Mouse (Mus musculus): ENCODE results near the gene Fam83g.

- TF ChIP-seq ELF1 (IDR thresholded peaks at IDR 0.05; ENCODE audit: low read depth, low read length) (peak; percentile 80), E2F4 (IDR thresholded peaks at IDR 0.05; ENCODE audit: insufficient replicate concordance, low read depth, low read length) (no peak), ZC3H11A (IDR thresholded peaks at IDR 0.05; ENCODE audit: low read depth, low read length) (no peak), POLR2A (IDR thresholded peaks at IDR 0.05; ENCODE audit: low read depth, low read length) (no peak; the same call in none of the 2 replicates), CTCF (conservative IDR thresholded peaks at IDR 0.05 in 1 of 2, IDR thresholded peaks at IDR 0.05 in 1 of 2; ENCODE audit: low read depth in 2 of 2, low read length in 2 of 2) (no peak), PAX5 (IDR thresholded peaks at IDR 0.05; ENCODE audit: low read length) (no peak), MYC (IDR thresholded peaks at IDR 0.05; ENCODE audit: low read depth, low read length) (no peak), MXI1 (IDR thresholded peaks at IDR 0.05; ENCODE audit: low read depth, low read length) (no peak), MAFK (IDR thresholded peaks at IDR 0.05; ENCODE audit: insufficient replicate concordance, low read length) (no peak), USF1 (IDR thresholded peaks at IDR 0.05; ENCODE audit: low read depth, low read length) (no peak), NRF1 (IDR thresholded peaks at IDR 0.05; ENCODE audit: low read depth, low read length) (no peak), POLR2AphosphoS2 (IDR thresholded peaks at IDR 0.05; ENCODE audit: low read depth, low read length) (no peak), ZMIZ1 (IDR thresholded peaks at IDR 0.05; ENCODE audit: low read depth, low read length) (0 out of 2 replicates have a peak, but pooled peaks have one; percentile 6)
Measured at GRCm38 (mm10) chr11:61650470-61651265, 33.2 kb upstream of the Fam83g start.

Data from CH12.LX (cell line).